Mouse (Mus musculus): ENCODE results near the gene Brd7. TPM values are rescaled to one million over a fixed set of nuclear protein-coding genes. Genes with fewer than 3 reads are reported as not detected.

Brd7 gene
- polyA plus RNA-seq, 1 experiment = 101 TPM

- Histone ChIP-seq H3K36me3 (ENCODE audit: control insufficient read depth, insufficient read depth, low read length, poor library complexity, severe bottlenecking) (no peaks in the 10 kb centered on the region), H3K4me1 (ENCODE audit: control insufficient read depth, insufficient read depth, low read length) (no peaks in the 10 kb centered on the region), H3K27me3 (ENCODE audit: control insufficient read depth, insufficient read depth, low read length, poor library complexity, severe bottlenecking) (no peaks in the 10 kb centered on the region), H3K4me3 (ENCODE audit: low read depth, low read length) (no peak overlapping the region), H3K9ac (ENCODE audit: low read depth, poor library complexity, severe bottlenecking) (no peak overlapping the region), H3K27ac (ENCODE audit: insufficient read depth, low read length) (no peak overlapping the region), H3K9me3 (replicated peaks; ENCODE audit: control insufficient read depth, insufficient read depth, low read length, poor library complexity, severe bottlenecking) (no peaks in the 10 kb centered on the region)
- TF ChIP-seq CTCF (IDR thresholded peaks at IDR 0.05; ENCODE audit: low read depth, low read length) (no peak), POLR2A (IDR thresholded peaks at IDR 0.05; ENCODE audit: insufficient read depth, low read length) (no peak), EP300 (IDR thresholded peaks at IDR 0.05; ENCODE audit: insufficient read depth, low read depth, low read length) (no peak)
These were observed 56.2 kb downstream of the Brd7 start for GRCm38 (mm10) chr8:88305814-88306213.

- no peak overlapping the region for H3K4me3 ChIP-seq (ENCODE audit: low read depth, low read length)
- H3K27me3 ChIP-seq (ENCODE audit: control insufficient read depth, insufficient read depth, low read length, poor library complexity, severe bottlenecking) = no peaks in the 10 kb centered on the region
- H3K9ac ChIP-seq (ENCODE audit: low read depth, poor library complexity, severe bottlenecking) = no peak overlapping the region
- no peak overlapping the region for H3K27ac ChIP-seq (ENCODE audit: insufficient read depth, low read length)
- H3K36me3 ChIP-seq (ENCODE audit: control insufficient read depth, insufficient read depth, low read length, poor library complexity, severe bottlenecking) = no peaks in the 10 kb centered on the region
- no peaks in the 10 kb centered on the region for H3K4me1 ChIP-seq (ENCODE audit: control insufficient read depth, insufficient read depth, low read length)
- no peaks in the 10 kb centered on the region for H3K9me3 ChIP-seq (replicated peaks; ENCODE audit: control insufficient read depth, insufficient read depth, low read length, poor library complexity, severe bottlenecking)
- TF ChIP-seq POLR2A (IDR thresholded peaks at IDR 0.05; ENCODE audit: insufficient read depth, low read length) (no peak), CTCF (IDR thresholded peaks at IDR 0.05; ENCODE audit: low read depth, low read length) (no peak), EP300 (IDR thresholded peaks at IDR 0.05; ENCODE audit: insufficient read depth, low read depth, low read length) (no peak)
These were observed 60.2 kb downstream of the Brd7 start for GRCm38 (mm10) chr8:88301589-88302437.

- Histone ChIP-seq H3K27ac (ENCODE audit: insufficient read depth, low read length) (no peak overlapping the region), H3K27me3 (ENCODE audit: control insufficient read depth, insufficient read depth, low read length, poor library complexity, severe bottlenecking) (no peaks in the 10 kb centered on the region), H3K4me1 (ENCODE audit: control insufficient read depth, insufficient read depth, low read length) (no peaks in the 10 kb centered on the region), H3K4me3 (ENCODE audit: low read depth, low read length) (no peak overlapping the region), H3K9me3 (replicated peaks; ENCODE audit: control insufficient read depth, insufficient read depth, low read length, poor library complexity, severe bottlenecking) (no peaks in the 10 kb centered on the region), H3K9ac (ENCODE audit: low read depth, poor library complexity, severe bottlenecking) (no peak overlapping the region), H3K36me3 (ENCODE audit: control insufficient read depth, insufficient read depth, low read length, poor library complexity, severe bottlenecking) (no peaks in the 10 kb centered on the region)
- TF ChIP-seq CTCF (IDR thresholded peaks at IDR 0.05; ENCODE audit: low read depth, low read length) = no peak
- TF ChIP-seq POLR2A (IDR thresholded peaks at IDR 0.05; ENCODE audit: insufficient read depth, low read length) = no peak
- no peak for TF ChIP-seq EP300 (IDR thresholded peaks at IDR 0.05; ENCODE audit: insufficient read depth, low read depth, low read length)
These were observed 61.9 kb downstream of the Brd7 start for GRCm38 (mm10) chr8:88299907-88300603.

- no peak overlapping the region for H3K9ac ChIP-seq (ENCODE audit: low read depth, poor library complexity, severe bottlenecking)
- no peak for TF ChIP-seq EP300 (IDR thresholded peaks at IDR 0.05; ENCODE audit: insufficient read depth, low read depth, low read length)
- no peak for TF ChIP-seq POLR2A (IDR thresholded peaks at IDR 0.05; ENCODE audit: insufficient read depth, low read length)
- TF ChIP-seq CTCF (IDR thresholded peaks at IDR 0.05; ENCODE audit: low read depth, low read length) = no peak
- no peak overlapping the region for H3K27ac ChIP-seq (ENCODE audit: insufficient read depth, low read length)
- H3K9me3 ChIP-seq (replicated peaks; ENCODE audit: control insufficient read depth, insufficient read depth, low read length, poor library complexity, severe bottlenecking) = no peaks in the 10 kb centered on the region
- no peaks in the 10 kb centered on the region for H3K4me1 ChIP-seq (ENCODE audit: control insufficient read depth, insufficient read depth, low read length)
- no peaks in the 10 kb centered on the region for H3K36me3 ChIP-seq (ENCODE audit: control insufficient read depth, insufficient read depth, low read length, poor library complexity, severe bottlenecking)
- no peak overlapping the region for H3K4me3 ChIP-seq (ENCODE audit: low read depth, low read length)
- H3K27me3 ChIP-seq (ENCODE audit: control insufficient read depth, insufficient read depth, low read length, poor library complexity, severe bottlenecking) = no peaks in the 10 kb centered on the region
These were observed 63.3 kb downstream of the Brd7 start for GRCm38 (mm10) chr8:88298733-88299103.

- TF ChIP-seq EP300 (IDR thresholded peaks at IDR 0.05; ENCODE audit: insufficient read depth, low read depth, low read length) (no peak), CTCF (IDR thresholded peaks at IDR 0.05; ENCODE audit: low read depth, low read length) (no peak), POLR2A (IDR thresholded peaks at IDR 0.05; ENCODE audit: insufficient read depth, low read length) (no peak)
- Histone ChIP-seq H3K4me3 (ENCODE audit: low read depth, low read length) (no peak overlapping the region), H3K9me3 (replicated peaks; ENCODE audit: control insufficient read depth, insufficient read depth, low read length, poor library complexity, severe bottlenecking) (no peaks in the 10 kb centered on the region), H3K27ac (ENCODE audit: insufficient read depth, low read length) (no peak overlapping the region), H3K36me3 (ENCODE audit: control insufficient read depth, insufficient read depth, low read length, poor library complexity, severe bottlenecking) (no peaks in the 10 kb centered on the region), H3K9ac (ENCODE audit: low read depth, poor library complexity, severe bottlenecking) (no peak overlapping the region), H3K27me3 (ENCODE audit: control insufficient read depth, insufficient read depth, low read length, poor library complexity, severe bottlenecking) (no peaks in the 10 kb centered on the region), H3K4me1 (ENCODE audit: control insufficient read depth, insufficient read depth, low read length) (no peaks in the 10 kb centered on the region)
These were observed 63.8 kb downstream of the Brd7 start for GRCm38 (mm10) chr8:88297976-88298732.

Data from ES-Bruce4 (cell line).